Comparison of ENCODE assay signal across 7 mouse cellular contexts in the genomic region with DNA sequence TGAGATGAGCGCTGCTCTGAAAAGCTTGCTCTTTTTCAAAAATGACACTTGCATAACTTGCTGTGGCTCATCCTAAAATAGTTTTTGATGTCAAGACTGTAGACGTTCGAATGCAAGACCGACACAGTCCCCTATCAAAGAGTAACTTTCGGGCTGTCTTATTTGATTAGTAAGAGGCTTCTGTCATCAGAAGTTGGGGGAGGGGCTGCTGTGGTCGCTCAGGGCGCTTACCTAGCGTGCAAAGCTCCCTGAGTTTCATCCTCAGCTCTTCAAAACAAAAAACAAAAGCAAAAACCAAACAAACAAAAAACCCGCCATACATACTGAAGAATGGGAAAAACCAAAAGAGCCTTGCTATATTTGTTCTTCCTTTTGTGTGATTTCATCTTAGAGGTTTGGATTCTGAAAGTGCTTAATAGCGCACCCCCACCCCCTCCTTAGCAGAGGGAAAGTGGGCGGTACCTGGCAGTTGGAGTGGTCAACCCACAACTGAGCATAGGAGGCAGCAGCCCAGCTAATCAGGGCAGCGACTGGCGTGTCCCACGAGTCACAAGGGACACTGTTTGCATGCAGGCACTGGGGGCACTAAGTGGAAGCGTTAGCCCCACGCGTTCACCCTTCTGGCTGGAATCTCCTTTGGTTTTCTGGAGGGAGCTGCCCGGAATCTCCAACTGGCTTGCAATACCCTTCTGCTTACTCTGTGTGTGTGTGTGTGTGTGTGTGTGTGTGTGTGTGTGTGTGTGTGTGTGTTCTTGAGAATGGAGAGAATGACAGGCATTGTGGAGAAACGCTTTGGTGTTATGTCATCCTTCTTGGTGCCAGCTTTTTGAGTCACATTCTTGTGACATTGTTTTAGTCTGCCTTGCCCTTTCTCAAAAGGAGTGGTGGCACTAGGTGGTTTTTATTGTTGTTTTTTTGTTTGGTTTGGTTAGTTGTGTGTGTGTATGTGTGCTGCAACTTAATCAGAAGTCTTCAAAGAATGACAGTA. TPM values are rescaled to one million over a fixed set of nuclear protein-coding genes. Genes with fewer than 3 reads are reported as not detected.
A peak's percentile ranks its signal among the peaks of the same experiment; 100 is the strongest.
DNase-seq lines count a peak whose midpoint lies in the region; ATAC-seq lines count a peak whose summit lies in the region.

No protein-coding gene starts in this region.

- ATAC-seq in intestine, embryonic 15.5 days: peak; percentile 53
- ATAC-seq in midbrain, embryonic 11.5 days (ENCODE audit: low FRiP score): peak; percentile 36; the same call in 1 of the 2 replicates

- 5% methylated on average over 19 of the region's 19 CpGs for WGBS in intestine, embryonic 15.5 days
- 4% methylated on average over 19 of the region's 19 CpGs for WGBS in limb, embryonic 10.5 days
- WGBS in midbrain, embryonic 11.5 days: 2% methylated on average over 19 of the region's 19 CpGs

- H3K9ac ChIP-seq in intestine, embryonic 15.5 days: peak overlapping the region; percentile 54; the same call in 1 of the 2 replicates
- peak overlapping the region; percentile 63 for H3K9ac ChIP-seq in midbrain, embryonic 11.5 days (ENCODE audit: low read length)

- H3K4me3 ChIP-seq in intestine, embryonic 15.5 days (replicated peaks): peak overlapping the region; percentile 54
- H3K4me3 ChIP-seq in limb, embryonic 10.5 days: peak overlapping the region; percentile 60
- H3K4me3 ChIP-seq in midbrain, embryonic 11.5 days (ENCODE audit: low read depth, low read length): peak overlapping the region; percentile 60

- H3K4me1 ChIP-seq in intestine, embryonic 15.5 days (replicated peaks): 0 out of 2 replicates have a peak, but pooled peaks cover 3% of the 10 kb centered on the region
- peaks cover 14% of the 10 kb centered on the region for H3K4me1 ChIP-seq in limb, embryonic 10.5 days
- peaks cover 2% of the 10 kb centered on the region; the same call in 1 of the 2 replicates for H3K4me1 ChIP-seq in midbrain, embryonic 11.5 days (ENCODE audit: control insufficient read depth, insufficient read depth, low read length)

- H3K9me3 ChIP-seq in intestine, embryonic 15.5 days: no peaks in the 10 kb centered on the region
- no peaks in the 10 kb centered on the region for H3K9me3 ChIP-seq in limb, embryonic 10.5 days (replicated peaks)
- H3K9me3 ChIP-seq in midbrain, embryonic 11.5 days (ENCODE audit: control insufficient read depth, low read length): no peaks in the 10 kb centered on the region

- peak; percentile 41 to 54 for DNase-seq in adrenal gland, adult 18-20 months (ENCODE audit: low spot score in 2 of 2)
- peak; percentile 53 for DNase-seq in embryo, embryonic 10.5 days (ENCODE audit: low spot score)
- DNase-seq in gastrocnemius, postnatal 36 days: peak; percentile 37 to 58
- peak; percentile 40 for DNase-seq in limb, embryonic 10.5 days (ENCODE audit: low spot score)
- peak; percentile 91 for DNase-seq in midbrain, embryonic 11.5 days (ENCODE audit: low spot score, missing footprints)
- DNase-seq in spleen, adult 12 weeks (ENCODE audit: low spot score): peak; percentile 19

- no peak overlapping the region for H3K27ac ChIP-seq in intestine, embryonic 15.5 days
- 0 out of 2 replicates have a peak overlapping the region, but pooled peaks have one; percentile 63 for H3K27ac ChIP-seq in limb, embryonic 10.5 days
- no peak overlapping the region for H3K27ac ChIP-seq in midbrain, embryonic 11.5 days (ENCODE audit: low read depth, low read length)

- no peaks in the 10 kb centered on the region for H3K36me3 ChIP-seq in intestine, embryonic 15.5 days
- H3K36me3 ChIP-seq in limb, embryonic 10.5 days: no peaks in the 10 kb centered on the region
- no peaks in the 10 kb centered on the region for H3K36me3 ChIP-seq in midbrain, embryonic 11.5 days (ENCODE audit: control insufficient read depth, insufficient read depth, low read length)

- H3K4me2 ChIP-seq in intestine, embryonic 15.5 days (replicated peaks): peak overlapping the region; percentile 100
- peak overlapping the region; percentile 88 for H3K4me2 ChIP-seq in midbrain, embryonic 11.5 days

- no peaks in the 10 kb centered on the region for H3K27me3 ChIP-seq in intestine, embryonic 15.5 days (replicated peaks)
- peaks cover 27% of the 10 kb centered on the region for H3K27me3 ChIP-seq in limb, embryonic 10.5 days (ENCODE audit: low read depth, poor library complexity, severe bottlenecking)
- H3K27me3 ChIP-seq in midbrain, embryonic 11.5 days (ENCODE audit: control insufficient read depth, insufficient read depth, low read length): no peaks in the 10 kb centered on the region; the same call in 1 of the 2 replicates

- intact Hi-C loops in gastrocnemius, postnatal 36 days (cut with DNase I): no loop called here

RNA-seq across cellular contexts. Expression of gene Zfp638, which starts 1.0 kb away (rescaled TPM):
- total RNA-seq in adrenal gland, adult 18-20 months (2021): 10 to 100 TPM; 91.0 to 95.9 TPM
- total RNA-seq in gastrocnemius, postnatal 36 days (2021): 10 to 100 TPM; 35.9 to 36.9 TPM
- 43.3 and 49.9 TPM in 2 replicates for polyA plus RNA-seq in intestine, embryonic 15.5 days (2015; fragmentation: Nextera tagmentation; extraction: Ambion mirVana)
- polyA plus RNA-seq in limb, embryonic 10.5 days (2016; fragmentation: Nextera tagmentation; extraction: Ambion mirVana): 59.7 and 69.6 TPM in 2 replicates
- 102 and 120 TPM in 2 replicates for polyA plus RNA-seq in midbrain, embryonic 11.5 days (2014; fragmentation: Nextera tagmentation; extraction: Ambion mirVana)

RNA-seq across cellular contexts. Expression of gene Paip2b, which starts 36.4 kb away (rescaled TPM):
- 10 to 100 TPM; 33.8 to 38.2 TPM for total RNA-seq in adrenal gland, adult 18-20 months (2021)
- total RNA-seq in gastrocnemius, postnatal 36 days (2021): 10 to 100 TPM; 66.9 to 79.0 TPM
- polyA plus RNA-seq in intestine, embryonic 15.5 days (2015; fragmentation: Nextera tagmentation; extraction: Ambion mirVana): 15.7 and 15.9 TPM in 2 replicates
- 17.6 and 20.8 TPM in 2 replicates for polyA plus RNA-seq in limb, embryonic 10.5 days (2016; fragmentation: Nextera tagmentation; extraction: Ambion mirVana)
- 19.7 and 23.9 TPM in 2 replicates for polyA plus RNA-seq in midbrain, embryonic 11.5 days (2014; fragmentation: Nextera tagmentation; extraction: Ambion mirVana)

Comparison
In these comparisons a context has a peak if more than half of its experiments do, and no peak if none do; other contexts are left out.
1. DNase-seq: peak in every context shown above with its lines; median percentile 91 in midbrain, embryonic 11.5 days; 53 in embryo, embryonic 10.5 days; 48 in adrenal gland, adult 18-20 months; 48 in gastrocnemius, postnatal 36 days; 40 in limb, embryonic 10.5 days; 19 in spleen, adult 12 weeks.